Mouse (Mus musculus) testis, adult 2 months (tissue): ENCODE results near the gene Gys1.

Source experiments
- CTCF ChIP-seq: fragments of 200-500 bp; IDR thresholded peaks from 2 replicates; pipeline ENCODE4 v1.5.1; 2012; ENCODE audit warnings: low read depth, mild to moderate bottlenecking, inconsistent platforms, low read length, moderate library complexity; ENCODE audit not compliant: control insufficient read depth, insufficient read depth, insufficient replicate concordance
- POLR2A ChIP-seq: fragments of 200-500 bp; IDR thresholded peaks from 2 replicates; pipeline ENCODE4 v1.6.1; 2012; ENCODE audit warnings: low read depth, mild to moderate bottlenecking, inconsistent platforms, low read length, moderate library complexity; ENCODE audit not compliant: control insufficient read depth

GRCm38 (mm10) chr7:45492225-45492844 is 57.7 kb downstream of the Gys1 start:
- no peak for TF ChIP-seq CTCF
- TF ChIP-seq POLR2A: no peak
